Mouse (Mus musculus) lung, embryonic 15.5 days (tissue): ENCODE data around the gene Eps8. TPM values are rescaled to one million over a fixed set of nuclear protein-coding genes. Genes with fewer than 3 reads are reported as not detected.
A peak's percentile ranks its signal among the peaks of the same experiment; 100 is the strongest.

Experiments
- ATAC-seq: fragments of 200-750 bp; cut with Nextera tagmentation; 2 replicates; pipeline ENCODE4 v1.8.0; 2017; ENCODE audit warnings: moderate number of reproducible peaks, borderline replicate concordance; ENCODE audit not compliant: low FRiP score, low TSS enrichment; ENCODE audit errors: extremely low read depth
- H3K27ac ChIP-seq: fragments of 300-500 bp; sonication (generic); 2 replicates; pipeline ENCODE4 v1.5.1; 2015; ENCODE audit warnings: moderate library complexity, mild to moderate bottlenecking, inconsistent platforms
- H3K27me3 ChIP-seq: fragments of 300-500 bp; sonication (generic); 2 replicates; pipeline ENCODE4 v1.6.1; 2015; ENCODE audit warnings: inconsistent platforms
- H3K36me3 ChIP-seq: fragments of 300-500 bp; sonication (generic); 2 replicates; pipeline ENCODE4 v1.6.1; 2015; ENCODE audit warnings: inconsistent platforms
- H3K4me1 ChIP-seq: fragments of 300-500 bp; sonication (generic); 2 replicates; pipeline ENCODE4 v1.6.1; 2015; ENCODE audit warnings: inconsistent platforms
- H3K4me2 ChIP-seq: fragments of 300-500 bp; sonication (generic); 2 replicates; pipeline ENCODE4 v1.6.1; 2015; ENCODE audit warnings: inconsistent platforms, mild to moderate bottlenecking, moderate library complexity
- H3K4me3 ChIP-seq: fragments of 300-500 bp; sonication (generic); 2 replicates; pipeline ENCODE4 v1.5.1; 2015; ENCODE audit warnings: mild to moderate bottlenecking, inconsistent platforms
- H3K9ac ChIP-seq: fragments of 300-500 bp; sonication (generic); 2 replicates; pipeline ENCODE4 v1.6.1; 2015; ENCODE audit warnings: inconsistent platforms
- H3K9me3 ChIP-seq: fragments of 300-500 bp; sonication (generic); 2 replicates; pipeline ENCODE4 v1.6.1; 2016; ENCODE audit warnings: inconsistent platforms
- WGBS: fragments of 180-500 bp; shearing (Covaris S2); methylation state at CpG from one replicate; pipeline ENCODE4 v1.1.7; 2015; 5-methylcytosine and 5-hydroxymethylcytosine counted together
- polyA plus RNA-seq: library from polyadenylated mRNA; unstranded; fragments of >200 nt; fragmentation: Nextera tagmentation; extraction: Ambion mirVana; gene quantifications from 2 replicates; pipeline ENCODE4 v1.2.1, GENCODE M21; 2015

The Eps8 gene
- 24.5 and 26.0 TPM in 2 replicates for polyA plus RNA-seq

DNA sequence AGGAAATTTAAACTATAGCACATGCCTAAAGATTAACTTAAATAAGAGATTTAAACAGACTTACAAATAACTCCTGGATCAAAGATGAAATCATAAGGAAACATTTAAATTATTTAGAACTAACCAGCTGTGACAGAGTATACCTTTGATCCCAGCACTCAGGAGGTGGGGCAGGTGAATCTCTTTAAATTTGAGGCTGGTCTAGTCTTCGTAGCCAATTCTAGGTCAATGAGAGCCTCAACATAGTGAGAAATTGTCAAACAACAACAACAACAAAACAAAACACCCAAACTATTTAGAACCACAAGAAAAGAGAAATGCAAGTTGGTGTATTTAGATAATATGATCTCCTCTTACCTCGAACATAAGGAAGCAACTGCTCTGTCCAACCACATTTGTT, at the start of gene Eps8:
Gene Eps8, minus strand, starts transcription at position 101 of the 400 bp plus-strand sequence.
- no peak for ATAC-seq
- WGBS: 81% methylated on average over 2 of the region's 2 CpGs
- no peaks in the 10 kb centered on the region for H3K36me3 ChIP-seq
- no peaks in the 10 kb centered on the region for H3K27me3 ChIP-seq
- H3K4me2 ChIP-seq: no peak within 1 kb of the TSS
- no peaks in the 10 kb centered on the region for H3K9me3 ChIP-seq
- H3K4me3 ChIP-seq: no peak within 1 kb of the TSS
- H3K9ac ChIP-seq: no peak within 1 kb of the TSS
- H3K27ac ChIP-seq: no peak within 1 kb of the TSS
- no peaks in the 10 kb centered on the region for H3K4me1 ChIP-seq

GRCm38 (mm10) chr6:137703431-137703830, 48.8 kb upstream of the Eps8 start:
- H3K27ac ChIP-seq: no peak overlapping the region
- 76% methylated on average over 7 of the region's 7 CpGs for WGBS
- H3K9me3 ChIP-seq: no peaks in the 10 kb centered on the region
- ATAC-seq: no peak
- peaks cover 14% of the 10 kb centered on the region for H3K4me1 ChIP-seq
- H3K4me3 ChIP-seq: no peak overlapping the region
- no peak overlapping the region for H3K4me2 ChIP-seq
- no peaks in the 10 kb centered on the region for H3K36me3 ChIP-seq
- no peaks in the 10 kb centered on the region for H3K27me3 ChIP-seq
- no peak overlapping the region for H3K9ac ChIP-seq

DNA sequence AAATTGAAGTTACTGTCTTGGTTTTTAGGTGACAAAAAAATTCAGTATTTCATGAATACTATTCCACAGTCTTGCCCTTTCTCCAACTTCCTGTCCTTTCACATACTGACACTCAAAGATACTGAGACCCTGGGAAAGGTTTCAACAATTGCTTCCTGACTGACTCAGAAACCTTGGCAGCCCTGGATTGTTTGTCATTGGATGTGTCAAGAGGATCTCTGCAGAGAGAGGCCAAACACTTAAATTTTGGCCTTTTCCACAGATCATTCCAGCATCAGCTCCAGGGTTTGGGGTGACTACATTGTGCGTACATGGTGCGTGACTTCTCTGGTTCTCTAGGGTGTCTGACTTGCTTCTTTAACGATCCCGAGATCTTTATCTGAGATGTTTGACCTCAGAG, 48.2 kb upstream of the Eps8 start:
- WGBS: 34% methylated on average over 4 of the region's 4 CpGs
- Histone ChIP-seq H3K9ac (no peak overlapping the region), H3K27me3 (no peaks in the 10 kb centered on the region), H3K9me3 (no peaks in the 10 kb centered on the region), H3K4me3 (no peak overlapping the region), H3K36me3 (no peaks in the 10 kb centered on the region), H3K4me1 (peaks cover 14% of the 10 kb centered on the region), H3K27ac (no peak overlapping the region), H3K4me2 (no peak overlapping the region)
- ATAC-seq: peak; percentile 12; the same call in 1 of the 2 replicates

- Histone ChIP-seq H3K9me3 (no peaks in the 10 kb centered on the region), H3K36me3 (no peaks in the 10 kb centered on the region), H3K4me1 (peaks cover 14% of the 10 kb centered on the region), H3K4me3 (no peak overlapping the region), H3K4me2 (no peak overlapping the region), H3K27ac (no peak overlapping the region), H3K9ac (no peak overlapping the region), H3K27me3 (no peaks in the 10 kb centered on the region)
- ATAC-seq: peak; percentile 31; the same call in 1 of the 2 replicates
- 76% methylated on average over 3 of the region's 3 CpGs for WGBS
These were observed 47.5 kb upstream of the Eps8 start for GRCm38 (mm10) chr6:137702186-137702585.

GRCm38 (mm10) chr6:137699434-137699833, 44.8 kb upstream of the Eps8 start:
- H3K4me1 ChIP-seq: peaks cover 14% of the 10 kb centered on the region
- H3K9ac ChIP-seq: no peak overlapping the region
- 89% methylated on average over 7 of the region's 7 CpGs for WGBS
- no peak overlapping the region for H3K27ac ChIP-seq
- ATAC-seq: no peak
- no peaks in the 10 kb centered on the region for H3K27me3 ChIP-seq
- no peaks in the 10 kb centered on the region for H3K9me3 ChIP-seq
- no peaks in the 10 kb centered on the region for H3K36me3 ChIP-seq
- no peak overlapping the region for H3K4me3 ChIP-seq
- no peak overlapping the region for H3K4me2 ChIP-seq

DNA sequence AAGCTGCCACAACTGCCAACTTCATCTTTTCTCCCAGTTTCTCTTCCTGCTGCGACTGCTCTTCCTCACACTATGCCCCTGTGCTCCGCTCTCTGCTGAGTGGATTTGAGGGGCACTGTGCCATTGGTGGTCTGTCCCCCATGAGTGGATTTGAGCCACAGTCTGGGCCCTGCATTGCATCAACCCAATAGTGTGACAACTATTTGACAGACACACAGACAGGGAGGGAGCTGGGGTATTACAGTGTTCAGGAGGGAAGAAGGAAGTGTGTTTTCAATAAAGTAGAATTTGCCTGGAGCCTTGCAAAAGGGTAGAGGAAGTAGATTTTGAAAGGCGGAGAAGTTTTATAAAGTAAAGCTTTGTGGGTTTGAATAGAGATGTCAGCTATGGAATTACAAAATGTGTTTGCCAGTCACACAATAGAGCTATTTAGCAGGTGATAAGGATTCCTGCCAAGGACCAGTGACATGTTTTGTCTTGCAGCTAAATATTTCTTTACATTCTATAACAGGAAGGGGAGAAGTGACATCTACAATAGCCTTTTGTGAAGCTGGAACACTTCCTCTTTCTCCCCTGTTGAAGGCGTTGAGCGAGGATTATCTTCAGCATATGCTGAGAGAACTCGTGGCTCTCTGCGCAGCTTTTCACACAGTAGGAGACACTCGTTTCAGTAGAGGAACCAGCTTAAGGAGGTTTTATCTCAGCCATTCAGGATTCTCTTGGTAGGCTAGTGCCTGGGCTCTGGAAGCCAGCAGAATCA, 41.9 kb upstream of the Eps8 start:
- Histone ChIP-seq H3K9ac (no peak overlapping the region), H3K4me3 (no peak overlapping the region), H3K27me3 (no peaks in the 10 kb centered on the region), H3K4me2 (no peak overlapping the region), H3K27ac (peak overlapping the region; percentile 50), H3K36me3 (no peaks in the 10 kb centered on the region), H3K9me3 (no peaks in the 10 kb centered on the region), H3K4me1 (no peaks in the 10 kb centered on the region)
- WGBS: 61% methylated on average over 8 of the region's 8 CpGs
- no peak for ATAC-seq

GRCm38 (mm10) chr6:137695046-137695445, 40.4 kb upstream of the Eps8 start:
- Histone ChIP-seq H3K4me2 (no peak overlapping the region), H3K36me3 (no peaks in the 10 kb centered on the region), H3K27me3 (no peaks in the 10 kb centered on the region), H3K9me3 (no peaks in the 10 kb centered on the region), H3K4me1 (no peaks in the 10 kb centered on the region), H3K4me3 (no peak overlapping the region), H3K9ac (no peak overlapping the region), H3K27ac (no peak overlapping the region)
- WGBS: 88% methylated on average over 8 of the region's 8 CpGs
- no peak for ATAC-seq

DNA sequence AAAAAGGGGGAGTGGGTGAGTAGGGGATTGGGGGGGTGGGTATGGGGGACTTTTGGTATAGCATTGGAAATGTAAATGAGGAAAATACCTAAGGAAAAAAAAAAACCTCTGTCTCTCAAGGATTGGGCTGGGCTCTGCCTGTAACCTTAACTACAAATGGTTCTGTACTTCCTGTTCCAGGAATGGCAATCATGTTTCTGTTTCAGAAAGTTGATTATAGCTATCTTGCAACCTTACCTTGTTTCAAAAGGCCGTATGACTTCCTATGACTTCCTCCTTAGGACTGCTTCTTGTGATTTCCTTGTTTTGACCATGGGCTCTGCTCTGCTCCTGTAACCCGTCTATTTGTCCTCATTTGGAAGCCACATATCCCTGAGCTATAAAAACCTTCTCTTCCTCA, 39.6 kb upstream of the Eps8 start:
- Histone ChIP-seq H3K4me1 (0 out of 2 replicates have a peak, but pooled peaks cover under 1% of the 10 kb centered on the region), H3K4me3 (no peak overlapping the region), H3K4me2 (no peak overlapping the region), H3K9me3 (no peaks in the 10 kb centered on the region), H3K27me3 (no peaks in the 10 kb centered on the region), H3K9ac (no peak overlapping the region), H3K36me3 (no peaks in the 10 kb centered on the region), H3K27ac (no peak overlapping the region)
- WGBS: 74% methylated on average over 2 of the region's 2 CpGs
- ATAC-seq: no peak

DNA sequence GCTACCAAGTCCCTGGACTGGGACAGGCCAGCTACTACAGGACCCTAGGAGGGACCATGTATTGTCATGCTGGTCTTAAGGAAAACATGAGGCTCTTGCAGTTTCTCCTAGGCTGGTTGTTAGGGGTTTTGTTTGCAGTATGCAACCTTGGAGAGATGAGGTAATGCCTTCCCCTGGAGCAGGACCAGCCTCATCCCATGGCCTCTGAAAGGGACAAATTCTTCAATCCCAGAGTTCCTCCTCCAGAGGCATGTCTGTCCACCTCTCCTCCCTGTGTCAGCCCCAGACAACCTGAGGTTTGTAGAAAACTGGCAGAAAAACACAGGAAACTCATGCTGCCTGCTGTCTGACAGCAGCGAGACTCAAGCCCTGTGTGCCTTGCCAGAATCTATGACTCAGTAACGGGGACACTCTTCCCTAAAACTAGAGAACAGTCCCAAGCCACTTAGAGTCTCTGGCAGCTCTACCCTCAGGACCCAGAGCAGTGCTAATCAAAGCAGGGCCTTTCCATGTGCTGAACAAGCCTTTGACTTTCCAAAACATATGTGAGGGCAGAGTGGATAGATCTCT, 36.0 kb upstream of the Eps8 start:
- Histone ChIP-seq H3K27me3 (no peaks in the 10 kb centered on the region), H3K4me3 (no peak overlapping the region), H3K9ac (no peak overlapping the region), H3K4me2 (no peak overlapping the region), H3K27ac (no peak overlapping the region), H3K9me3 (no peaks in the 10 kb centered on the region), H3K4me1 (peaks cover 12% of the 10 kb centered on the region), H3K36me3 (no peaks in the 10 kb centered on the region)
- ATAC-seq: no peak; the same call in 1 of the 2 replicates
- 54% methylated on average over 2 of the region's 2 CpGs for WGBS

- WGBS: 34% methylated on average over 11 of the region's 11 CpGs
- no peak overlapping the region for H3K9ac ChIP-seq
- peak overlapping the region; percentile 8; the same call in 1 of the 2 replicates for H3K4me2 ChIP-seq
- H3K27me3 ChIP-seq: no peaks in the 10 kb centered on the region
- no peaks in the 10 kb centered on the region for H3K36me3 ChIP-seq
- no peak for ATAC-seq
- no peak overlapping the region for H3K27ac ChIP-seq
- H3K9me3 ChIP-seq: no peaks in the 10 kb centered on the region
- peaks cover 12% of the 10 kb centered on the region for H3K4me1 ChIP-seq
- no peak overlapping the region for H3K4me3 ChIP-seq
These were observed 33.9 kb upstream of the Eps8 start for GRCm38 (mm10) chr6:137688506-137689105.

GRCm38 (mm10) chr6:137688079-137688478, 33.4 kb upstream of the Eps8 start:
- H3K4me3 ChIP-seq: no peak overlapping the region
- H3K4me1 ChIP-seq: peaks cover 12% of the 10 kb centered on the region
- H3K9ac ChIP-seq: no peak overlapping the region
- H3K4me2 ChIP-seq: no peak overlapping the region
- H3K36me3 ChIP-seq: no peaks in the 10 kb centered on the region
- H3K9me3 ChIP-seq: no peaks in the 10 kb centered on the region
- no peak for ATAC-seq
- H3K27ac ChIP-seq: no peak overlapping the region
- 74% methylated on average over 3 of the region's 3 CpGs for WGBS
- H3K27me3 ChIP-seq: no peaks in the 10 kb centered on the region

DNA sequence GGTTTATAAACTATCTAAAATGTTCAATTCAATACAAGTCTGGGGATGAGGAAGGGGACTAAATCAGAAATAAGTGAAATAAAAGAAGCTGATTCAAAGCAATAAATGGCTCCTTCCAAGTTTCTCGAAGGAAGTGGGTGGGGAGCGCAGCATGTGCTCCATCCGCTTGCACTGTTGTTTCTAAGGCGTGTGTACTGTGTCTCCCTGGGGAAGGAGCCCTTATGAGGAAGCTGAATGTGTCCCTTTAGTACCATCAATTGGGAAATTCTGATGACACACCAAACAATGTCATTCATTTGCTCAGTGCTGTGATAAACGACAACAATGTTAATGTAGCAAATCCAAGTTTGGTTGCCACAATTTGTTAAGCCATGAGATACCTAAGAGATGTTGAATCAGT, 33.0 kb upstream of the Eps8 start:
- Histone ChIP-seq H3K4me1 (peaks cover 12% of the 10 kb centered on the region), H3K27me3 (no peaks in the 10 kb centered on the region), H3K9ac (no peak overlapping the region), H3K4me3 (no peak overlapping the region), H3K9me3 (no peaks in the 10 kb centered on the region), H3K27ac (no peak overlapping the region), H3K36me3 (no peaks in the 10 kb centered on the region), H3K4me2 (no peak overlapping the region)
- WGBS: 84% methylated on average over 5 of the region's 5 CpGs
- no peak for ATAC-seq
